Mouse (Mus musculus) hindbrain, embryonic 14.5 days (tissue): ENCODE measurements around the gene Lsm7. TPM values are rescaled to one million over a fixed set of nuclear protein-coding genes. Genes with fewer than 3 reads are reported as not detected.
A peak's percentile ranks its signal among the peaks of the same experiment; 100 is the strongest.

Experiments
- ATAC-seq: fragments of 200-750 bp; cut with Nextera tagmentation; 2 replicates; pipeline ENCODE4 v1.8.0; 2017; ENCODE audit warnings: moderate number of reproducible peaks, mild to moderate bottlenecking, moderate TSS enrichment, moderate library complexity; ENCODE audit not compliant: low FRiP score
- DNase-seq: peaks from one replicate; pipeline ENCODE4 v3.0.0-alpha.2; 2015; ENCODE audit warnings: low spot score
- H3K27ac ChIP-seq: fragments of 300-500 bp; sonication (generic); 2 replicates; pipeline ENCODE4 v1.5.1; 2014; ENCODE audit warnings: mild to moderate bottlenecking, moderate library complexity
- H3K27me3 ChIP-seq: fragments of 300-500 bp; sonication (generic); 2 replicates; pipeline ENCODE4 v1.6.1; 2014; ENCODE audit warnings: mild to moderate bottlenecking, low read length, mixed read lengths; ENCODE audit not compliant: control insufficient read depth, insufficient read depth
- H3K36me3 ChIP-seq: fragments of 300-500 bp; sonication (generic); replicated peaks from 2 replicates; pipeline ENCODE4 v1.6.1; 2014; ENCODE audit not compliant: control insufficient read depth, insufficient read depth
- H3K4me1 ChIP-seq: fragments of 300-500 bp; sonication (generic); replicated peaks from 2 replicates; pipeline ENCODE4 v1.6.1; 2014; ENCODE audit warnings: antibody characterized with exemption, low read length, mixed read lengths; ENCODE audit not compliant: control insufficient read depth, insufficient read depth
- H3K4me2 ChIP-seq: fragments of 300-500 bp; sonication (generic); replicated peaks from 2 replicates; pipeline ENCODE4 v1.6.1; 2014; ENCODE audit warnings: mild to moderate bottlenecking, moderate library complexity
- H3K4me3 ChIP-seq: fragments of 300-500 bp; sonication (generic); replicated peaks from 2 replicates; pipeline ENCODE4 v1.5.1; 2014; ENCODE audit warnings: mild to moderate bottlenecking, low read length
- H3K9ac ChIP-seq: fragments of 300-500 bp; sonication (generic); 2 replicates; pipeline ENCODE4 v1.6.1; 2014
- H3K9me3 ChIP-seq: fragments of 300-500 bp; sonication (generic); 2 replicates; pipeline ENCODE4 v1.6.1; 2016; ENCODE audit warnings: low read length; ENCODE audit not compliant: control insufficient read depth
- WGBS: fragments of 180-500 bp; shearing (Covaris S2); extraction: QIAGEN DNeasy Blood & Tissue Kit; methylation state at CpG from one replicate; pipeline ENCODE4 v1.1.7; 2014; 5-methylcytosine and 5-hydroxymethylcytosine counted together
- polyA plus RNA-seq: library from polyadenylated mRNA; unstranded; fragments of >200 nt; fragmentation: Nextera tagmentation; extraction: Ambion mirVana; gene quantifications from 2 replicates; pipeline ENCODE4 v1.2.1, GENCODE M21; 2014

Gene Lsm7
- polyA plus RNA-seq, 1 experiment from 2014 or later: 287 TPM

DNA sequence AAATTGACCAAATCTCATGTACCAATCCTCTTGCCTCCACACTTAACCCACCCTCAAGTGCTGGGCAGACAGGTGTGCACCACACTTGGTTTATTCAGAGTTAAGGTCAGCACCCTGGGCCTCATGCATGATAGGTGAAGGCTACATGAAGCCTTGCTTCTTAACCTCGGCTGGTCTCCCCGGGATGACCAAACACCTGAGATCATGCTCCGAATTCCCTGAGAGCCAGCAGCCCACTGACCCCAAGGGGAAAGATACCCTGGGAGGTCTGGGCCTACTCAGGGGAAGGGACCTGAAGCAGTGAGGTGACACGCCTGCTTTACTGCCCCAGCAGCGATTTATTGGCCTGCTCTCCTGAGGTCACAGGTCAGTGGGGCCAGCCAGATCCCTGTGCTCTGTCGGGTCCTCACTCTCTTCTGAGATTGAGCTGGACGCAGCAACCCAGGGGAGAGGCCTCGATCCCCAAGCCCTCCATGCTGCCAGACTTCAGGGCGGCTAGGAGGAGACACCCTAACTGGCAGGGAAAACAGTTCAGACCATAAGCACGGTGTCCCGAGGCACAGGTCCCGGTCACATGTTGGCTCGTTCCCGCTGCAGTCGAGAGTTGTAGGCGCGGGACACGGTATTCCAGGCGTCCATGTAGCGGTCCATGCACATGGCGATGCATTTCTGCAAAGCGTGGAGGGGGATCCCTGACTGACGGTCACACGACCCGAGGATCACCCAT is 44.7 kb upstream of the Lsm7 start:
- H3K4me2 ChIP-seq: peak overlapping the region; percentile 94
- no peaks in the 10 kb centered on the region for H3K27me3 ChIP-seq
- peaks cover 13% of the 10 kb centered on the region for H3K4me1 ChIP-seq
- peak overlapping the region; percentile 79 for H3K4me3 ChIP-seq
- 18% methylated on average over 25 of the region's 25 CpGs for WGBS
- peaks cover 51% of the 10 kb centered on the region for H3K36me3 ChIP-seq
- H3K9ac ChIP-seq: peak overlapping the region; percentile 82
- no peaks in the 10 kb centered on the region for H3K9me3 ChIP-seq
- peak overlapping the region; percentile 88 for H3K27ac ChIP-seq
- ATAC-seq: no peak
- no peak for DNase-seq

DNA sequence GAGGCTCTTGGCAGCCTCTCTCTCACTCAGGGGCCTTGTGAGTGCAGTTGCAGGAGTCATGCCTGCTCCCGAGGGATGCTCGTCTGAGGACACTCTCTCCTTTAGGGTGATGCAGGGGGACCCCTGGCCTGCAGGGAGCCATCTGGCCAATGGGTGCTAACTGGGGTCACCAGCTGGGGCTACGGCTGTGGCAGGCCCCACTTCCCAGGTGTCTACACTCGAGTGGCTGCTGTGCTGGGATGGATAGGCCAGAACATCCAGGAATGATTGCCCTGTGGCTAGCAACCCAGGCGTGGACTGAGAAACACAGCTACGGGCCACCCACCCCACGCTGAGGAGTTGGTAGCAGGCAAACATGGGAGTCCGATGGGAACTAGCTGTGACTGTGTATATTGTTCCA is 44.1 kb upstream of the Lsm7 start:
- no peak for ATAC-seq
- H3K9ac ChIP-seq: no peak overlapping the region
- 88% methylated on average over 8 of the region's 8 CpGs for WGBS

DNA sequence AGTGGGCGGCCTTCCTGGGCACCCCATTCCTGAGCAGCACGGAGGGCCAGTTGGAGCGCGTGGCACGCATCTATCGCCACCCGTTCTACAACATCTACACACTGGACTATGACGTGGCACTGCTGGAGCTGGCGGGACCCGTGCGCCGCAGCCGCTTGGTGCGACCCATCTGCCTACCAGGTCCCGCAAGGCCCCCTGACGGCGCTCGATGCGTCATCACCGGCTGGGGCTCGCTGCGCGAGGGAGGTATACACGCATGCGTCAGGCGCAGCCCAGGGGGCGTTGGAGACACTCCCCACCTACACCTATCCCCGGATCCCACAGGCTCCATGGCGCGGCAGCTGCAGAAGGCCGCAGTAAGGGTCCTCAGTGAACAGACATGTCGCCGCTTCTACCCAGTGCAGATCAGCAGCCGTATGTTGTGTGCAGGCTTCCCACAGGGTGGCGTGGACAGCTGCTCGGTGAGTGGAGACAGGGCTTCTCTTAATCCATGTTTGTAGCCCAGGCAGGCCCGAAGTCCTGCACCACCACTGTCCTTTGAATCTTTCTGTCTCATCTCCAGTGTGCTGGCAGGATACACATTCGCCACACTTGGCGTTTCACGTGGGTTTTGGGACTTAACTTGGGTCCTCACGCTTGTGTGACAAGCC is 43.0 kb upstream of the Lsm7 start:
- H3K4me3 ChIP-seq: no peak overlapping the region
- H3K4me2 ChIP-seq: peak overlapping the region; percentile 6; the same call in 1 of the 2 replicates
- 0 out of 2 replicates have a peak overlapping the region, but pooled peaks have one; percentile 4 for H3K9ac ChIP-seq
- no peaks in the 10 kb centered on the region for H3K27me3 ChIP-seq
- H3K9me3 ChIP-seq: no peaks in the 10 kb centered on the region
- peaks cover 34% of the 10 kb centered on the region for H3K36me3 ChIP-seq
- WGBS: 34% methylated on average over 41 of the region's 41 CpGs
- H3K4me1 ChIP-seq: peaks cover 13% of the 10 kb centered on the region
- DNase-seq (no peak), ATAC-seq (no peak)
- H3K27ac ChIP-seq: no peak overlapping the region

More for the DNA sequence above, 44.1 kb upstream of the Lsm7 start:
- H3K27me3 ChIP-seq: no peaks in the 10 kb centered on the region
- peaks cover 45% of the 10 kb centered on the region for H3K36me3 ChIP-seq
- H3K4me3 ChIP-seq: no peak overlapping the region; the same call in 1 of the 2 replicates
- H3K9me3 ChIP-seq: no peaks in the 10 kb centered on the region
- no peak for DNase-seq
- H3K4me2 ChIP-seq: peak overlapping the region; percentile 94; the same call in 1 of the 2 replicates
- H3K27ac ChIP-seq: no peak overlapping the region
- peaks cover 13% of the 10 kb centered on the region for H3K4me1 ChIP-seq

DNA sequence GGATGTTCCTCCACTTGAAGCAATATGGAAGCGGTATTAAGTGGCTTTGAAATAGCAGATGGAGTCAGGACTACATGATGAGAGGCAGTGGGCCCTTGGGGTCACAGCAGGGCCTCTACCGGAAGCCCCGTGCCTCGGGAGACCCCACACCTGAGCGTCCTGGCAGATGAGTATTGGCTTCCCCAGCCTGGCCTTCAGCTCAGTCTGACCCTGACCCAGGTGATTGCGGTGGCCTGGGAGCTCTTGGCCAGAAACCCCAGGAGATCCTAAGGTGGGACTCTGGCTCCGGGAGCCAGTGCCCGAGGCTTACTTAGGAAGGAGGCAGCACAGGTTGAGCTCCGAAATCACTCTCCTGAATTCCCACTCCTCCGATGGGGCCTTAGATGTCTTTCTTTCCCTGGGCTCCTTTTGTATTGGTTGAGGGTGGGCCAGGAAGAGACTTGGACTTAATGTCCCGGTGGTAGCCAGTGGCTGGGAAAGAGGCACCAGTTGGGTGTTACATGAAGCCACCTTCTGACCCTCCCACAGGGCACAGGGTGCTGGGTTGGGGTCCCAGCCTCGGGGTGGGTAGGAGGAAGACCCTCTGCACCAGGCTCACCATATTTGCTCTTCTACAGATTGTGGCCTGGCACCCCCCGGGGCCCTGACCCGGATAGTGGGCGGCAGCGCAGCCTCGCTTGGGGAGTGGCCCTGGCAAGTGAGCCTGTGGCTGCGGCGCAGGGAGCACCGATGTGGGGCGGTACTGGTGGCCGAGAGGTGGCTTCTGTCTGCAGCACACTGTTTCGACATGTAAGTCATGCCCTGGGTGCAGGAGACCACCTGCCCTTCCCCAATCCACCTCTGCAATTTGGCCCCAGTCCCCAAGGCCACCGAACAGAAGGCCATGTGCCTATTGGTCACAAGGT is 41.8 kb upstream of the Lsm7 start:
- H3K9ac ChIP-seq: no peak overlapping the region
- H3K9me3 ChIP-seq: no peaks in the 10 kb centered on the region
- no peak for ATAC-seq
- H3K27me3 ChIP-seq: no peaks in the 10 kb centered on the region
- no peak overlapping the region for H3K27ac ChIP-seq
- no peak for DNase-seq
- H3K4me3 ChIP-seq: no peak overlapping the region
- WGBS: 73% methylated on average over 24 of the region's 24 CpGs
- peaks cover 13% of the 10 kb centered on the region for H3K4me1 ChIP-seq
- peaks cover 22% of the 10 kb centered on the region for H3K36me3 ChIP-seq
- H3K4me2 ChIP-seq: no peak overlapping the region

DNA sequence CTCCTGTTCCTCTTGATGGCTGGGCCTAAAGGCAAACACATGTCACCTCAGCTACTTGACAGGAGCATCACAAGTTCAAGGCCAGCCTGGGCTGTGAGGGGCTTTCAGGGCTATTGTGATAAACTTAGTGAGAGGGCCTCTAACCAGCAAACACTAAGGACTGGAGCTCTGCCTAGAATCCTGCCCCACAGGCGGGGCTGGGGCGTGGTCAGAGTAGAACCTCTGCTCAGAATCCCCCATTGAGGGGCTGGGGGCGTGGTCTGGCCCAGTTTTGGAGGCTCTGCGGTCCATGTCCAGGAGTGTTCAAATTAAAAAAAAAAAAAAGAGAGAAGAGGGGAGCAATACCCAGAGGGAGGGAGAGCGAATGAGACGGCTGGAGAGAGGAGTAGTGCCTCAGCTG is 40.7 kb upstream of the Lsm7 start:
- Histone ChIP-seq H3K36me3 (peaks cover 17% of the 10 kb centered on the region), H3K4me1 (peaks cover 13% of the 10 kb centered on the region), H3K27ac (no peak overlapping the region), H3K4me2 (no peak overlapping the region), H3K4me3 (no peak overlapping the region), H3K9me3 (no peaks in the 10 kb centered on the region), H3K9ac (no peak overlapping the region), H3K27me3 (no peaks in the 10 kb centered on the region)
- DNase-seq (no peak), ATAC-seq (no peak)
- 85% methylated on average over 6 of the region's 6 CpGs for WGBS

DNA sequence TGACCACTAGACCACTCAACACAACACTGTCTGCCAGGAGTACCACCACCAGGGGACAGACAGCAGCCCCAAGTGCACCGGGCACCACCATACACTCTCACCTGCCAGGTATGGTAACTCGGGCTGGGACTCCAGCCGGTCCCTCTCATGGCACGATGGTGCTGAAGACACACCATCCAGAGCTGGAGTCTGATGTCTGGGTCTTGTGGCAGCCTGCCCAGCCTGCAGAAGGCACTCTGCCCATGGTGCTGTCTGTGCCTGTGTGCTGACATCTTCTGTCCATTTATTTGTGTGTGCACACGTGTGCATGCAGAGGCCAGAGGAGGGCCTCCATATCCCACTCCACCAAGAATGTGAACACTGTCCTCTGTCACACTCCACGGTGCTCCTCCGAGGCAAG is 40.1 kb upstream of the Lsm7 start:
- no peaks in the 10 kb centered on the region for H3K9me3 ChIP-seq
- peaks cover 13% of the 10 kb centered on the region for H3K4me1 ChIP-seq
- DNase-seq (no peak), ATAC-seq (no peak)
- no peak overlapping the region for H3K4me2 ChIP-seq
- H3K9ac ChIP-seq: no peak overlapping the region
- H3K36me3 ChIP-seq: peaks cover 17% of the 10 kb centered on the region
- no peak overlapping the region for H3K27ac ChIP-seq
- H3K27me3 ChIP-seq: no peaks in the 10 kb centered on the region
- H3K4me3 ChIP-seq: no peak overlapping the region
- 92% methylated on average over 7 of the region's 7 CpGs for WGBS

DNA sequence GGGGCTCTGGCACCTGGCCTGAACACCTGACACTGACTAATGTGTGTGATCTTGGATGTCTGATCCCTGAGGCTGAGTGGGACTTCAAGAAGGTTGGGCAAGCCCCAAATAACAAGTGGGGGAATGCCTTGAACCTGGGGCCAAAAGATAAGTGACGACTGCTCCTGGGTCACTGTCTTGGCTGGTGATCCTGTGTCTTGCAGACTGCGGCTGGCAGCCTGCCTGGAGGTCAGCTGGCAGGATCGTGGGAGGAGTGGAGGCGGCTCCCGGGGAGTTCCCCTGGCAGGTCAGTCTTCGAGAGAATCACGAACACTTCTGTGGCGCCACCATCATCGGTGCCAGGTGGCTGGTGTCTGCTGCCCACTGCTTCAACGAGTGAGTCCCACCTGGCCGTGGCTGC is 32.2 kb upstream of the Lsm7 start:
- H3K36me3 ChIP-seq: no peaks in the 10 kb centered on the region
- 64% methylated on average over 11 of the region's 11 CpGs for WGBS
- no peak overlapping the region for H3K4me2 ChIP-seq
- H3K27me3 ChIP-seq: no peaks in the 10 kb centered on the region
- DNase-seq (no peak), ATAC-seq (no peak)
- H3K4me3 ChIP-seq: no peak overlapping the region
- no peak overlapping the region for H3K9ac ChIP-seq
- H3K9me3 ChIP-seq: no peaks in the 10 kb centered on the region
- H3K27ac ChIP-seq: no peak overlapping the region
- no peaks in the 10 kb centered on the region for H3K4me1 ChIP-seq

DNA sequence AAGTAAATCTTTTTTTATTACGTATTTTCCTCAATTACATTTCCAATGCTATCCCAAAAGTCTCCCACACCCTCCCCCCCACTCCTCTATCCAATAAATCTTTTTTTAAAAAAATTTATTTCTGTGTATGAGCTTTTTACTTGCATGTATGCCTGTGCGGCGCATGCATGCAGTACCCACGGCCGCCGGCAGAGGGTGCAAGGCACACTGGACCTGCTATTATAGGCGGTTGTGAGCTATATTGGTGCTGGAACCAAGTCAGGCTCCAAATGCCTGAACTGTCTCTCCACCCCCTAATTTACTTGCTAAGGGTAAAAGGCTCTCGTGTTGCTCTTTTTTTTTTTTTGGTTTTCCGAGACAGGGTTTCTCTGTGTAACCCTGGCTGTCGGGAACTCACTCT is 26.3 kb upstream of the Lsm7 start:
- no peak overlapping the region for H3K9ac ChIP-seq
- WGBS: 19% methylated on average over 10 of the region's 10 CpGs
- no peaks in the 10 kb centered on the region for H3K4me1 ChIP-seq
- H3K27ac ChIP-seq: no peak overlapping the region
- H3K9me3 ChIP-seq: no peaks in the 10 kb centered on the region
- H3K27me3 ChIP-seq: no peaks in the 10 kb centered on the region
- DNase-seq (peak; percentile 58), ATAC-seq (no peak)
- H3K4me3 ChIP-seq: no peak overlapping the region
- H3K4me2 ChIP-seq: no peak overlapping the region
- no peaks in the 10 kb centered on the region for H3K36me3 ChIP-seq

DNA sequence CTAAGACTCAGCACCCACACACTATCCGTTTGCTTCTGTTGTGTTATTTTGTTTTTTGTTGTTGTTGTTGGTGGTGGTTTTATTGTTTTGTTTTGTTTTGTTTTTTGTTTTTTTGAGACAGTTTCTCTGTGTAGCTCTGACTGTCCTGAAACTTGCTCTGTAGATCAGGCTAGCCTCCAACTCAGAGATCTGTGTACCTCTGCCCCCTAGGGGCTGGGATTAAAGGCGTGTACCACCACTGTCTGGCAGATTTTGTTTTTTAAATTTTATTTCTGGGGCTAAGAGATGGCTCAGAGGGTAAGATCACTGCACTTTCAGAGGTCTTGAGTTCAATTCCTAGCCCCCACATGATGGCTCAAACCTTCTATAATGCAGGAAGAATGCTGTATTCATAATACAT is 25.9 kb upstream of the Lsm7 start:
- Histone ChIP-seq H3K27me3 (no peaks in the 10 kb centered on the region), H3K36me3 (no peaks in the 10 kb centered on the region), H3K4me2 (no peak overlapping the region), H3K27ac (no peak overlapping the region), H3K4me1 (no peaks in the 10 kb centered on the region), H3K9ac (no peak overlapping the region), H3K9me3 (no peaks in the 10 kb centered on the region), H3K4me3 (no peak overlapping the region)
- DNase-seq: no peak
- 79% methylated on average over 2 of the region's 2 CpGs for WGBS
- ATAC-seq: no peak
